Mouse (Mus musculus) forebrain, embryonic 12.5 days (tissue): ENCODE measurements around the gene Ly6g6c. TPM values are rescaled to one million over a fixed set of nuclear protein-coding genes. Genes with fewer than 3 reads are reported as not detected.
A peak's percentile ranks its signal among the peaks of the same experiment; 100 is the strongest.

Experiments
- ATAC-seq: fragments of 200-750 bp; cut with Nextera tagmentation; 2 replicates; pipeline ENCODE4 v1.8.0; 2017; ENCODE audit warnings: moderate TSS enrichment; ENCODE audit not compliant: low FRiP score
- H3K27ac ChIP-seq: fragments of 300-500 bp; sonication (generic); 2 replicates; pipeline ENCODE4 v1.5.1; 2016; ENCODE audit warnings: mild to moderate bottlenecking
- H3K27me3 ChIP-seq: fragments of 300-500 bp; sonication (generic); 2 replicates; pipeline ENCODE4 v1.6.1; 2016; ENCODE audit warnings: mild to moderate bottlenecking
- H3K36me3 ChIP-seq: fragments of 300-500 bp; sonication (generic); replicated peaks from 2 replicates; pipeline ENCODE4 v1.6.1; 2016; ENCODE audit warnings: mild to moderate bottlenecking
- H3K4me1 ChIP-seq: fragments of 300-500 bp; sonication (generic); 2 replicates; pipeline ENCODE4 v1.6.1; 2016
- H3K4me2 ChIP-seq: fragments of 300-500 bp; sonication (generic); 2 replicates; pipeline ENCODE4 v1.6.1; 2016; ENCODE audit warnings: mild to moderate bottlenecking, moderate library complexity
- H3K4me3 ChIP-seq: fragments of 300-500 bp; sonication (generic); replicated peaks from 2 replicates; pipeline ENCODE4 v1.5.1; 2016; ENCODE audit warnings: mild to moderate bottlenecking
- H3K9ac ChIP-seq: fragments of 300-500 bp; sonication (generic); 2 replicates; pipeline ENCODE4 v1.6.1; 2016; ENCODE audit warnings: mild to moderate bottlenecking
- H3K9me3 ChIP-seq: fragments of 300-500 bp; sonication (generic); 2 replicates; pipeline ENCODE4 v1.6.1; 2016
- WGBS: fragments of 180-500 bp; shearing (Covaris S2); methylation state at CpG from one replicate; pipeline ENCODE4 v1.1.7; 2016; 5-methylcytosine and 5-hydroxymethylcytosine counted together
- polyA plus RNA-seq: library from polyadenylated mRNA; unstranded; fragments of >200 nt; fragmentation: Nextera tagmentation; extraction: Ambion mirVana; gene quantifications from 2 replicates; pipeline ENCODE4 v1.2.1, GENCODE M21; 2016

Gene Ly6g6c
- polyA plus RNA-seq, 1 experiment from 2014 or later: not detected

- H3K4me1 ChIP-seq: no peaks in the 10 kb centered on the region
- WGBS: 90% methylated on average over 11 of the region's 11 CpGs
- no peak overlapping the region for H3K4me2 ChIP-seq
- H3K36me3 ChIP-seq: no peaks in the 10 kb centered on the region
- no peaks in the 10 kb centered on the region for H3K9me3 ChIP-seq
- no peak for ATAC-seq
- H3K9ac ChIP-seq: no peak overlapping the region
- no peaks in the 10 kb centered on the region for H3K27me3 ChIP-seq
- no peak overlapping the region for H3K27ac ChIP-seq
- no peak overlapping the region for H3K4me3 ChIP-seq
Observed at GRCm38 (mm10) chr17:35039121-35039873, 25.9 kb upstream of the Ly6g6c start.

GRCm38 (mm10) chr17:35043794-35044193 is 21.4 kb upstream of the Ly6g6c start:
- no peaks in the 10 kb centered on the region for H3K9me3 ChIP-seq
- H3K4me2 ChIP-seq: no peak overlapping the region
- H3K4me3 ChIP-seq: no peak overlapping the region
- ATAC-seq: no peak
- H3K27ac ChIP-seq: no peak overlapping the region
- no peaks in the 10 kb centered on the region for H3K36me3 ChIP-seq
- no peaks in the 10 kb centered on the region for H3K27me3 ChIP-seq
- peaks cover 29% of the 10 kb centered on the region for H3K4me1 ChIP-seq
- WGBS: 90% methylated on average over 4 of the region's 4 CpGs
- no peak overlapping the region for H3K9ac ChIP-seq

GRCm38 (mm10) chr17:35044904-35045806 is 20.0 kb upstream of the Ly6g6c start:
- Histone ChIP-seq H3K36me3 (no peaks in the 10 kb centered on the region), H3K4me2 (peak overlapping the region; percentile 93), H3K9ac (peak overlapping the region; percentile 88), H3K27me3 (no peaks in the 10 kb centered on the region), H3K27ac (no peak overlapping the region), H3K4me3 (peak overlapping the region; percentile 54), H3K9me3 (no peaks in the 10 kb centered on the region), H3K4me1 (peaks cover 43% of the 10 kb centered on the region)
- no peak for ATAC-seq
- 89% methylated on average over 7 of the region's 7 CpGs for WGBS

- Histone ChIP-seq H3K4me1 (peaks cover 45% of the 10 kb centered on the region), H3K27me3 (no peaks in the 10 kb centered on the region), H3K4me2 (peak overlapping the region; percentile 93), H3K27ac (peak overlapping the region; percentile 90), H3K36me3 (no peaks in the 10 kb centered on the region), H3K9ac (peak overlapping the region; percentile 88), H3K9me3 (no peaks in the 10 kb centered on the region), H3K4me3 (peak overlapping the region; percentile 54)
- ATAC-seq: peak; percentile 73
- 7% methylated on average over 47 of the region's 48 CpGs for WGBS
Observed at GRCm38 (mm10) chr17:35045807-35046680, 19.1 kb upstream of the Ly6g6c start.

GRCm38 (mm10) chr17:35046681-35047455 is 18.3 kb upstream of the Ly6g6c start, which contains the start of gene Msh5:
TSS of gene Msh5 (minus strand) at chr17:35046745.
- peak within 1 kb of the TSS; percentile 54 for H3K4me3 ChIP-seq
- peak within 1 kb of the TSS; percentile 93 for H3K4me2 ChIP-seq
- peak; percentile 97 for ATAC-seq
- H3K9ac ChIP-seq: peak within 1 kb of the TSS; percentile 88
- WGBS: 3% methylated on average over 33 of the region's 33 CpGs
- no peaks in the 10 kb centered on the region for H3K36me3 ChIP-seq
- H3K27ac ChIP-seq: peak within 1 kb of the TSS; percentile 90
- no peaks in the 10 kb centered on the region for H3K27me3 ChIP-seq
- no peaks in the 10 kb centered on the region for H3K9me3 ChIP-seq
- peaks cover 53% of the 10 kb centered on the region for H3K4me1 ChIP-seq

GRCm38 (mm10) chr17:35047688-35048087 is 17.5 kb upstream of the Ly6g6c start:
- Histone ChIP-seq H3K27me3 (no peaks in the 10 kb centered on the region), H3K9ac (no peak overlapping the region), H3K4me3 (no peak overlapping the region), H3K9me3 (no peaks in the 10 kb centered on the region), H3K27ac (peak overlapping the region; percentile 53; the same call in 1 of the 2 replicates), H3K36me3 (peaks cover 4% of the 10 kb centered on the region), H3K4me2 (no peak overlapping the region), H3K4me1 (peaks cover 61% of the 10 kb centered on the region)
- 59% methylated on average over 1 of the region's 1 CpGs for WGBS
- ATAC-seq: no peak

GRCm38 (mm10) chr17:35048149-35048931 is 16.8 kb upstream of the Ly6g6c start:
- WGBS: 48% methylated on average over 11 of the region's 11 CpGs
- H3K4me1 ChIP-seq: peaks cover 65% of the 10 kb centered on the region
- H3K27me3 ChIP-seq: no peaks in the 10 kb centered on the region
- H3K9ac ChIP-seq: no peak overlapping the region
- no peak for ATAC-seq
- no peaks in the 10 kb centered on the region for H3K9me3 ChIP-seq
- H3K4me3 ChIP-seq: no peak overlapping the region
- no peak overlapping the region; the same call in 1 of the 2 replicates for H3K4me2 ChIP-seq
- H3K27ac ChIP-seq: peak overlapping the region; percentile 53; the same call in 1 of the 2 replicates
- H3K36me3 ChIP-seq: peaks cover 10% of the 10 kb centered on the region

- 81% methylated on average over 5 of the region's 5 CpGs for WGBS
- no peak for ATAC-seq
- Histone ChIP-seq H3K9ac (no peak overlapping the region), H3K4me2 (peak overlapping the region; percentile 78), H3K27ac (peak overlapping the region; percentile 96), H3K4me1 (peaks cover 65% of the 10 kb centered on the region), H3K36me3 (peaks cover 16% of the 10 kb centered on the region), H3K27me3 (no peaks in the 10 kb centered on the region), H3K4me3 (no peak overlapping the region), H3K9me3 (no peaks in the 10 kb centered on the region)
Observed at GRCm38 (mm10) chr17:35048932-35049440, 16.2 kb upstream of the Ly6g6c start.

GRCm38 (mm10) chr17:35049561-35050016 is 15.6 kb upstream of the Ly6g6c start, which contains the start of gene Clic1:
TSS of gene Clic1 (plus strand) at chr17:35049966.
- Histone ChIP-seq H3K4me2 (peak within 1 kb of the TSS; percentile 78), H3K9me3 (no peaks in the 10 kb centered on the region), H3K9ac (peak within 1 kb of the TSS; percentile 85), H3K27me3 (no peaks in the 10 kb centered on the region), H3K4me3 (peak within 1 kb of the TSS; percentile 46), H3K27ac (peak within 1 kb of the TSS; percentile 96), H3K36me3 (peaks cover 22% of the 10 kb centered on the region), H3K4me1 (peaks cover 65% of the 10 kb centered on the region)
- WGBS: 3% methylated on average over 11 of the region's 11 CpGs
- ATAC-seq: 0 out of 2 replicates have a peak, but pooled peaks have one; percentile 2

- H3K27me3 ChIP-seq: no peaks in the 10 kb centered on the region
- no peaks in the 10 kb centered on the region for H3K9me3 ChIP-seq
- H3K27ac ChIP-seq: peak overlapping the region; percentile 96
- peak overlapping the region; percentile 85 for H3K9ac ChIP-seq
- peaks cover 27% of the 10 kb centered on the region for H3K36me3 ChIP-seq
- peaks cover 62% of the 10 kb centered on the region for H3K4me1 ChIP-seq
- peak overlapping the region; percentile 46 for H3K4me3 ChIP-seq
- WGBS: under 1% methylated on average over 27 of the region's 27 CpGs
- peak overlapping the region; percentile 78 for H3K4me2 ChIP-seq
- ATAC-seq: no peak
Observed at GRCm38 (mm10) chr17:35050126-35050750, 14.9 kb upstream of the Ly6g6c start.
